Mouse (Mus musculus) cerebellum, adult 9-11 months (tissue): Measurements from ENCODE around the gene Cenpb.

ENCODE experiments used
- DNase-seq: peaks from one replicate; pipeline ENCODE4 v3.0.0; 2022

The Cenpb gene

DNA sequence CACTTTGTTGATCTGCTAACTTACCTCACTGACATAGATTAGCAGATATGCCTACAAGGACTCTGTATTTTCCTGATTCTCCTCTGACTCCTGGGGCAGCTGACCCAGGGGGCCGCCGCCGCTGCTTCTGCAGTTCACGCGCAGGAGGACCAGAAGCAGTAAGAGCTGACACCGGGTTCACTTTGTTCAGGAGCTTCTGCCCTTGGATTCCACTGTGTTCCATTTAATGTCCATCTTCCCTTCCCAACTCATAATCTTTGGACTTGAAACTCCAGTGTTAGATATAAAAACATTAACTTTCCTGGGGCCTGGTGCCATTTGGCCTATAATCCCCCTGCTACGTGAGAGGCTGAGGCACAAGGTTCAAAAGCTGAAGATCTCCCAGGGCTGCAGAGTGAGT is 15.9 kb downstream of the Cenpb start:
- DNase-seq = no peak

DNA sequence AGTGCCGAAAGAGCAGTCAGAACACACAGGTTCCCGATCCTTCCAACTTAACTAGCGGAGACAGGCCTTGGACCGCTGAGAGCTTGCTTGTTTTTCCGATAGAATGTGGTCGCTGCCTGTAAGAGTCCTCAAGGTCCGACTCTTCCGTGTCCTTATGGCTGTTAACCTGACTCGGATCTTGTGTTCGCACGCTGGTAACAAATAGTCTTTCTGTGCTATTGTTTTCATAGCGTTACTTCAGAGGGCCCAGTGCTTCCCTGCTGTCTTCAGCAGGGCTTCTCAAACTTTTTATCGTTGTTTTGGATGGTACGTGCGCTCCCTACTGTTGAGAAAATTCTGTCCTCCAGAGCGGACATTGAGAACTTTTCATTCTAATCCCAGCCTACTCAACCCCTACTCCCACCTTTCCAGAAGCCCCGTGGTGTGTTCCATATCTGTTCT is 19.2 kb downstream of the Cenpb start:
- no peak for DNase-seq

DNA sequence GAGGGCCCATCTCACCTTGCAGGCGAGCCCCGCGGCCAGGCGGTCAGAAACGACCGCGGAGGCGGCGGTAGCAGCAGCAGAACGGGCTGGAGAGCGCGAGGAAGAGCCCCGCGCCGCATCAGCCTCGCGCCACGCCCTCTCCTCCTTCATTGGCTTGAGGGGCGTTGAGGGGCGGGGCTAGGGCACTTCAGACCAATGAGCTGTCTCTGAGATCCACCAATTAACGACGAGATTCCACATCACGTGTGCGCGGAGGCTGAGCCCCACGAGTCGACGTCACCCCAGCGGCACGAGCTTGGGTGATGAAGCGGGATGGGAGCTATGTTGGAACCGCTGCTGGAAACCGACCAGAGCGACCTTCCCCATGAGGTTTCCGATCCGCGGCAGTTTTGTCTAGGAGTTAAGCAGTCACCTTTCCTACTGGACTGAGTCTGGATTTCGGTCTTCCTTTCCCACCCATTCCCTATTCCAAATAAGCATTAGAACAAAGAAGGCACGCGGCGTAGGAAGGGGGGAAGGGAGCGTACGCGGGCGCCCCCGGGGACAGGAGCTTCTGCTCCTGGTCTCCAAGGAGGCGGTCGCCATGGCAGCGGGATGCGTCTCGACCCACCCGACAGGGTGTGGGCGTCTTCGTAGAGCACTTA is 19.8 kb downstream of the Cenpb start, which contains the start of gene 1700037H04Rik:
Gene 1700037H04Rik (minus strand): TSS at position 144 of the 644 bp plus-strand sequence.
- peak; percentile 97 for DNase-seq

DNA sequence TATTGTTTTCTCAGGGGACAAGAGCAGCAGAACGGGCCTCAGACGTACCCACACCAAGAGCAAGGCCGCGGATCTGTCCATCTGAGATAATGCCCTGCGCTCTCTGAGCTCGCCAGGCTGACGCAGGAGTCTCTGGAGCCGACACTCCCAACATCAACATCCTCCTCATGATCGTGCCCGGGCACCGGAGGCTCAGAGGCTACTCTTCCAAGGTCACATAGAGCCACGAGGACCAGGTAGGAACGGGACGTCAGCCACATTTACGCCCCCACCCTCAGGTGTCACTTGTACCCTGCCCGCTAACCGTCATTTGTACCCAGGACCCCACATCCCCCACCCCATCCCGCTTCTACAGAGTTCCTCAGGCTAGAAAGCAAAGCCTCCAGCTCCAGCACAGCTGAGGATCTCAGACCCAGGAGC is 20.4 kb downstream of the Cenpb start:
- no peak for DNase-seq

DNA sequence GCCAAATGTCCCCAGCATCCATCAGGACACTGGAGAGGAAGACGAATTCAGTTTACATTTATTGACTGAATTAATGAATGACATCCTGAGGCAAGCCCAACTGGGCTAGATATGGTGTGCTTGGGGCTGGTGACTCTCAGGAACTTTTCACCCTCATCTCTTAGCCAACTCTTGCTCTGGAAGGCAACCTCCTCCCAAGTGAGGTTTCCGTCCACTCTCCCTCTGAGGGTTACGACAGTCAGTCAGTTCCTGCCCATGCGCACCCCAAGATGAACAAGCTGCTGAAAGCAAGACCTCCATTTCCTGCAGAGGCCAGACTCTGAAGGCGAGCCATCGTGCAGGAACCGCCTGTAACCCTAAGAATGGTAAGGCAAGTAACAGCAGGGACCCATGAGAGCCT is 22.9 kb downstream of the Cenpb start:
- DNase-seq = no peak

DNA sequence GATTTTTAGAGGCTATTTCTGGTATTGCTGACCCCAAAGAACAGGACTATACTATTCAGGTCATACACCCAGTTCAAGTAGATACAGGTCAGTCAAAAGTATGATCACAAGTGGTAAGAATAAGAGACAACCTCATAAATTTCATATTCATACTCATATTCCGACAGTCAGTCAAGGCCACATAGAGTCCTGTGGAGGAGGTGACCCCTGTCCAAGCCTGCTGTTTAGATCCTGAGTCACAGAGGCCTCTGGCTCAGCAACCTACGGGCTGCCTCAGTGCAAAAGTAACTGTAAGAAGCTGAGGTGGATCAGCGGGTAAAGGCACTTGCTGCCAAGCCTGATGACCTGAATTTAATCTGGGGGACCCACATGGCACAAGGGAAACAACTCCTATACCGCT is 25.8 kb downstream of the Cenpb start:
- DNase-seq = no peak

DNA sequence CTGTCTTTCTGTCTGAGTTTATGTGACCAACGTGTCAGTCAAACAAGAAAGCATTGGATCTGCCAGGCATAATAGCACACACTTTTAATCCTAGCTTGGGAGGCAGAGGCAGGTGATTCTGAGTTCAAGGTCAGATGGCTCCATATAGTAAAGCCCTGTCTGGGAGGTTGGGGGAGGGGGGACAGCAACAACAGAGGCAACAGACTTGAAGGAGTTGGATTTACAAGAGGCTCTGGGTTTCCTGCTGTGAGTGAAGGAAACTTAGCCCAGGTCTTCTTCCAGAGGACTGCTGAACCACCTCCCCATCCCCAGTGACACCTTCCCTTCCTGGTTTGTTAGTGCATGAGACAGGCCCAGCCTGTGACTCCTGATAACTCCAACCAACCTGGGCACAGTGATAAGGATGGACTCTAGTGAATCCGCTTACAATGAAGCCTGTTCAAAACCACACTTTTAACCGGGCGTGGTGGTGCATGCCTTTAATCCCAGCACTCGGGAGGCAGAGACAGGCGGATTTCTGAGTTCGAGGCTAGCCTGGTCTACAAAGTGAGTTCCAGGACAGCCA is 27.6 kb downstream of the Cenpb start:
- DNase-seq = no peak

DNA sequence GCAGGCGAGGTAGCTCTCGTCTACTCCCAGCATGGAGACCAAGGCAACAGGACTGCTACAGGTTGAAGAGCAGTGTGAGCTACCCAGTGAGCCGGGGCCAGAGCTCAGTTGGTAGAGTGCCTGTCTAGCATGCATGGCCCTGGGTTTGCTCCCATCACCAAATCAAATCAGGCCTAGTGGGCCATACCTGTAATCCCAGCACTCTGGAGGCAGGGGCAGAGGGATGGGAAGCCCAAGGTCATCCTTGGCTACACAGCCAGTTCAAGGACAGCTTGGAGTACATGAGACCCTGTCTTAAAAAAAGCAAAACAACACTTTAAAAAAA is 30.7 kb downstream of the Cenpb start:
- DNase-seq = no peak

DNA sequence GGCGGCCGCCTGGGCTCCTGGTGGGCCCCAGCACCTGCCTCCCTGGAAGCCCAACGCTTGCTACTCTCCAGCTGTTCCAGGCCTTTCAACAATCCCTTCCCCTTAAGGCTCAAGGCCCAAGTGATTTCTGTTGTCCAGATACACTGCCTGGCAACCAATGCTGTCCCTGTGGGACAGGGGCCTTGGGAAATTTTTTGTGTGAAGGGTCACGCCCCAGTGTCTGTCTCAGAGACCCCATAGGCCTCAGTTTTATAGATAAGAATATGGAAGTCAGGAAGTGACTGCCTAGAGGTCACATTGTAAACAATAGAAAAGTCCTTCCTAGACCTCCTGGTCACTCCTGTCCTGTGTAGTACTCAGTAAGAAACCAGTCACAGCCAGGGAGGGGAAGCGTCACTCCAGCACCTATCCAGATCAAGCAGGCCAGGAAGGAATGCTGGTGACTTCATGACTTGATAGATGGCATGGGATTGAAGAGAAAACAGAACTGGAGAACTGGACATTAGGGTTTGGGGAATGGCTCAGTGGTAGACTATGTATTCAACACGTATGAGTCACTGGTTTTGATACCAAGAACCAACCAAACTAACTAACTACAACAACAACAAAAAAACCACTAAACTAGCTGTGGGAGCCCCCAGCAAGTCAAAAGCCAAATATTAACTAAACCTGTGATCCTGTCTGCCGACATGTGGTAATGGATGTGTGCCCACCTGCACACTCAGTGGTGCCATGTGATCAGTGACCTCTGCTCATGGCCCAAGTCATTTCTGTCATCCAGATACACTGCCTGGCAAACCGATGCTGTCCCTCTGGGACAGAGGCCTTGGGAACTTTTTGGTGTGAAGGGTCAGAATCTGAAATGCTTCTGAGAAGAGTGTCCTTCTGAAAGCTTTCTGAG is 31.3 kb downstream of the Cenpb start:
- DNase-seq = no peak

DNA sequence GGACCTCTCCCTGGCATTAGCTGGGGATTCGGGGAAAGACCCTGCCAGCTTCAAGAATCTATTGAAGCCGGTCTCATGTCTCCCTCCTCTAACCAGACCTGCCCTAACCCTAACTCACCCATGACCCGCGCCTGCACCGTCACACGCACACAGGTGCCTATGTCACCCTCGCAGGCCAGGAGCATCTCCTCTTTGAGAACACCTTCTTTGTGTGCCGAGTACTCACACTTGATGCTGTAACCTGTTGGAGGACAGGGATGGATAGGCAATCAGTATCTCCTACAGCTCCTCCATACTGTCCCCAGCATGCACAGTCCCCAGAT is 32.9 kb downstream of the Cenpb start:
- DNase-seq = no peak

DNA sequence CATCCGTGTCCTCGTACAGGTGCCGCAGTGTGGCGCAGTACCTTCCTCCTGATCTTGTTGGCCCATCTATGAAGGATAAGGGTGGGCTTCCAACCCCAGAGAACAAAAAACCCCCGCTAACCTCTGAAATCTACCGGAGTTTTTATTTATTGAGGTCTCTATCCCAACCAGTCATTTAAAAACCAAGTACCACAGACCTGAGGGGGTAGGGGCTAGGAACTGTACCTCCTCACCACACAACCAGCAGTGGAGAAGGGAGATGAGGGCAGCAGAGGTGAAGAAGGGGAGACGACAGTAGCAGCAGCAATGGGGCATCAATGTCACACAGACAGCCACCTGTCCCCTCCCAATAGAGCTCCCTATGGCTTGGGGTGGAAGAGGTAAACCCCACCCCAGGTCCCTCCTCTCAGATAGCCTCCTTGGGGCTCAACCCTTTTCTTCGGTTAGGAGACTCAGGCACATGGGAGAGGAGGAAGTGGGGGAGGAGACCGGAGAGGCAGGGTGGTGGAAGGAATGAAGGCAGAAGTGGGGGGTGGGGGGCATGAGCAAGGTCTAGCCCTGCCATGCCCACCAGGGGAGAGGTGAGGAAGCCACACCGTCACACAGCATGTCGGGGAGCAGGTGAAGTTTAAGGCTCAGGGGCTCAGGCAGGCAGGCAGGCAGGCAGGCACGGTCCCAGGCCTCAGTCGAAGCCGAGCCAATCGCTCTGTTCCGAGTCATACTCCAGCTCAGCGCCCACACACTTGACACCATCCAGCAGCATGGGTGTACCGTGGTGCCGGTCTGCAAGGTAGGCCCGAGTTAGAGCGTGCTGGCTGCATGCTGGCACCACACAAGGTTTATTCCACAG is 33.4 kb downstream of the Cenpb start:
- DNase-seq = no peak

DNA sequence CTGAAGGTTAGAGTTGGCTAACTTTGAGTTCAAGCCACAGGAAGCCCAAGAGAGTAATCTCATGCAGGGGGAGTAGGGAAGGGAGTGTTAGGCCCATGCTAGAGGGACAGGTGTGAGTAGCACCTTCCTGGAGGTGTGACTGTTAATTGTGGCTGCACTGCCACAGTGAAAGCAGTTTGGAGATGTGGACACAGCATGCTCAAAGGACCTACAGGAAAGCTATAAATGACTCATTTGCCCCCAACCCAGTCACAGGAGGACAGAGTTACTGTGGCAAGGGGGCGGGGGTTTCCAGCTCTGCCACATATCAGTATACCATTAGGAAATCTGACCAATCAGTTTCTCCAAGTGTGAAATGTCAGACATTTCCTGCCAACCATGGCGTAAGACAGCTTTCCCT is 34.3 kb downstream of the Cenpb start:
- DNase-seq = no peak

DNA sequence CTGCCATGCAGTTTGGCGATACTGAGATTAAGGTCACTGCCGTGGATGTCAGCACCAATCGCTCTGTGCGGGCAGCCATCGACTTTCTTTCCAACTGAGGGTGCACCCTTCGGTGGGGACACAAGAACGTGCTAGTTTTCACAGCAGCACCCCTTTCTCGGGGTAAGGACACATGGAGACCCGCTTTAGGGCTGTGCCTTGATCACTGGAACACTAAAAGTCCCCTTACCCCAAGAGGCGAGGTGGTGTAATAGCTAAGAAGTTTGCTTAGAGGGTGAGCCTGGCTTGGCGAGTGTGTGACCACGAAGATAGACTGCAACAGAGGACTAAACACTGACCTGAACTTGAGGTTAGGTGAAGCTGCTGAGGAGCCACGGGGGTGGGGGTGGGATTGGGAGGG is 34.7 kb downstream of the Cenpb start:
- DNase-seq = no peak

DNA sequence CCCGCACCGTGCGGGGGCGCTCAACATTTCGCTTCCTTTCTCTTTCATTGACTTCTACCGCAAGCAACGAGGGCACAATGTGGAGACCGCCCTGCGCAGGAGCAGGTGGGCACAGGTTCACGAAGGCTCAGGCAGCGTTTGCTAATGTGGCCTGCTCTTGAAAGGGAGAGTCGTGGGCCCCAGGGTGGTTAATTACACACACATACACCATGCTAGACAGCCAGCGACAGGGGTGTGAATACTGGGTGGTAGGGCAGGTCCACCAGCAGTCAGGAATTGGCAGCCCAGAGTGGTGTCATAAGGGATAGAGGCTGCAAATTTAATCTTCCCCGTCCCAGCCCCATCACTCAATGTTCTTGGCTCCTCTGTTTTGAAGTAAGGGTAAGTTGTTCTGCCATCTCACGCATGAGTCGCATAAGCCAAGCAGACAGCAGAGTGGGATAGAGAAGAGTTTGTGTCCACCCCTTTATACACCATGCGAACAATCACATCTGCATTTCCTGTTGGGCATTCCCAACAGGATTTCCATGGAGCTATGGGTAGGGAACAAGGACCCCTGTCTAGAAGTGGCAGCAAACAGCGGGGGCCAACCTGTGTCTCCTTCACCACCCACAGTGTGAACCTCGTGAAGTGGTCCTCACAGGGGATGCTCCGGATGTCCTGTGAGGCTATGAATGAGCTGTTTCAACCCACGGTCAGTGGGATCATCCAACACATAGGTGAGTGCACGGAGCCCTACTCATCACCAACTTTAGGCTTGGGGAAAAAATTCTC is 36.7 kb downstream of the Cenpb start:
- DNase-seq = no peak

DNA sequence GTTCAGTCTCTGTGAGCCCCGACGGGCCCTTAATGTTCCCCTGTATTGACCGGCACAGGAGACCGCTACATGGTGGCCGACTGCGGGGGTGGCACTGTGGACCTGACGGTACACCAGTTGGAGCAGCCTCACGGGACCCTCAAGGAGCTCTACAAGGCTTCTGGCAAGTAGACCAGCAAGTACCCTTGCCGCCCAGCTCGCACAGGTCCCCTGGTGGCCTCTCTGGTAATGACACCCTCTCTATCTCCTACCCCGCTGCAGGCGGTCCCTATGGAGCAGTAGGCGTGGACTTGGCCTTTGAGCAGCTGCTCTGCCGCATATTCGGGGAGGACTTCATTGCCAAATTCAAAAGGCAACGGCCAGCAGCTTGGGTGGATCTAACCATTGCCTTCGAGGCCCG is 37.3 kb downstream of the Cenpb start:
- peak; percentile 19 for DNase-seq

DNA sequence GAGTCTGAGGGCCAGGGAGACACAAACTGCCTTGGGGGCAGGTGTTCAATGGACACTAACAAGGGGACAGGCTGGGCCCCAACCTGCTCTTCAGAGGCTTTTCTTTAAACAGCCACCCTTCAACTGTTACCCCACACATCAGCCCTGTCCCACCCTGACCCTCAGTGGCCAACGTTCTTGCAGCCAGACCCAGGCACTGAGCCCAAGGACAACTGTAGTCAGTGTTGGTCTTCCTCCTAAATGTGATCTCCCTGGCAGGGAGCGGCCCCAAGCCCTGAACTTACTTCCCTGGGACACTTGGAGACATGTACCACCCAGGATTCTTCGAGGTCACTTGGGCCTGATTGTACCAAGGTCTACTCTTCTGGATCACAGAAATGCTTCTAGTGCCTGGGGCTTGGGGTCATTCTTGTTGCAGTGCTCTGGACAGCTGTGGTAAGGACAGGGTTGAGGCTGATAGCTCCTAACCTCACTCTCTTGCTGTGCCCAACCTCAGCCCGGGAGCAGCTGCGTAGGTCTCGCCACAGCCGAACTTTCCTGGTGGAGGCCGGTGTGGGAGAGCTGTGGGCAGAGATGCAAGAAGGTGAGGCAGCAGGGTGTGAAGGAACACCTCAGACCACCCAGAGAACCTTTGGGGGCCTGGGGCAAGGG is 38.4 kb downstream of the Cenpb start:
- no peak for DNase-seq

DNA sequence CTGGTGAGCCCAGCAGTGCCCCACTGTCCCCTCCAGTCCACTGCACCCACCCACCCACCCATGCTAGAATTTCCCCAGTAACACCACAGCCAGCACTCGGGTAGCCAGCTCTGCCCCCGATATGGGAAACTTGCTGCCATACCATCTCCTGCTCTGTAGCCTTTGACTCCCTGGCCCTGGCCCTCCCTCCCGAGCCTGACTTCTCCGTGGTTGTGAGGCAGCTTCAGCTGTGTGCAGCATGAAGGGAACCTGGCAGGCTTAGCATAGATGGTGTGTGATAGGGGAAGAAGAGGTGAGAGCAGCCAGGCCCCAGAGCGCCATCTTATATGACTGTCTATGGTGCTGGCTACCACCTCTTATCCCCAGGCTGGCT is 39.3 kb downstream of the Cenpb start:
- no peak for DNase-seq

DNA sequence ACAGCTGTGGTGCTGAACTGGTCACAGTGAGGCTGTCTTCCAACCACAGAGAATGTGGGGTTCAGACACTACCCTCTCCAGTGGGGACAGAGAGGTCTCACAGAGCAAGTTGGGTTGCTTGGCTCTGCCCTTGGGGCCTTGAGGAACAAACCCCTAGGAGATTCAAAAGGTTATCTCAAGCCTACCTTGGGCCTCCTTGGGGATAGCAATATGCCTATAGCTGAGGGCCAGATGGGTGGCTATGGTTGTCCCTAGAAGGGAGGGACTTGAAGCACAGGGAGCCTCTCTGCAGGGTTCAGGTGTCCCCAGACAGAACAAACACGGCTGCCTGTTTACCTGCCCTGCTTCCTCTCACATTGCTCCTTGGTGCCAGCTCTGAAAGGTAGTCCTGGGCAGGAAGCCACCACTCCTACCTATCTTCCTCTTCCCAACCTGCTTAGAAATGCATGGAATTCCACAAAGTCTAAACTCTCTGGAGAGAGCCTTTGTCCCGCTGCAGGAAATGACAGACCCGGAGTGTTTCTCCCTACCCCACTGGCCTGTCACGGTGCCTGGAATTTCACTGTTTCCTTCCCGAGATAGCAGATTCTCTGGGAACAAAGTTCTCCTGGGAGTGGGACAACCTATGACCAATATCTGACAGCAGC is 39.9 kb downstream of the Cenpb start:
- no peak for DNase-seq

DNA sequence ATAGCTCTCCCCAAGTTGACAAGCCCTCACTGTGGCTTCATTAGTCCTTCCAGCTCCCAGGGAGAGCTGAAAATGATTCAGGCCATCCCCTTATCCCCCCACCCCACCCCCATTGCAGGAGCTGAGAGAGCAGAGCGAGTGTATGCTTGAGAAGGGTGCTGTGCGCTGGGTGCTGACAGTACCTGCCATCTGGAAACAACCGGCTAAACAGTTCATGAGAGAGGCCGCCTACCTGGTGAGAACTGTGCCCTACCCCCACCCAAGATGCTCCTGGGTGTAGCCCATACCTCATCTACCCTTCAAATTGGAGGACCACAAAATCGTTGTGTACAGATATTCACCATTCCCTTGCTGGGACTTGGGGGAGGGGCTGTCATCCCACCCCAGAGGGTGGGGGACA is 40.6 kb downstream of the Cenpb start:
- DNase-seq = no peak

DNA sequence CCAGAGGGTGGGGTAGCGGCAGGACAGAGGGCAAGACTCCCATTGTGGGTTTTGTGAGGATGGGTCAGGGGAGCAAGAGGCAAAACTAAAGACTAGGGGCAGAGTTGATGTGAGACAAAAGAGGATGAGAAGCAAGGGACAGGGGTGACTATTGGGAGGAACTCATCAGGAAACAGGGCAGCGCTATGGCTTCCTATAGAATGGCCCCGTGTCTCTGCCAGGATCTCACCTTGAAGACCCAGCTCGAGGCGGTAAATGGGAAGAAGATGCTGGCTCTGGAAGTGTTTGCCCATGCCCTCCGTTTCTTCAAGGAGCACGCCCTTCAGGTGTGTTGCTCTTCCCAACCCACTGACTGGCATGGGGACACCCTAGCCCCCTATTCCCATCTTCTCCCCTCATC is 41.1 kb downstream of the Cenpb start:
- no peak for DNase-seq

DNA sequence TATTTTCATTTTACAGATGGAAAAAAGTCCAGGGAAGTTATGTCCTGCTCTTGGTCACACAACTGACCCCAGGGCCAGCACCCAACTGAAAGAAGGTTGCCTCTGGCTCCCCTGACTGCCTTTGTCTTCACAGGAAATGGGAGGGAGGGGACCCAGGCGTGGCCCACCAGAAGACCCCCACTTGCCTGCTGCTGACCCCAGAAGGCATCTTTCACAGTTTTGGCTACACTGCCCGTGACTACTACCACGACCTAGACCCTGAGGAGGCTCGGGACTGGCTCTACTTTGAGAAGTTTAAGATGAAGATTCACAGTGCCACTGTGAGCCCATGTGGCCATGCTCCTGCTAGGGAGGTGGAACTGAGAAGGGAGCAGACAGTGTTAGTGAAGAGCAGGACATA is 41.6 kb downstream of the Cenpb start:
- no peak for DNase-seq
